Mouse (Mus musculus) bone marrow macrophage, adult 2 months (primary cell): ENCODE results near the gene Foxn3.

ENCODE experiments used
- CTCF ChIP-seq: IDR thresholded peaks from 2 replicates; pipeline ENCODE4 v1.5.1; 2012; ENCODE audit warnings: low read depth, mild to moderate bottlenecking, low read length, moderate library complexity
- POLR2A ChIP-seq: IDR thresholded peaks from 2 replicates; pipeline ENCODE4 v1.6.1; 2012; ENCODE audit warnings: mild to moderate bottlenecking, low read depth, low read length, borderline replicate concordance

DNA sequence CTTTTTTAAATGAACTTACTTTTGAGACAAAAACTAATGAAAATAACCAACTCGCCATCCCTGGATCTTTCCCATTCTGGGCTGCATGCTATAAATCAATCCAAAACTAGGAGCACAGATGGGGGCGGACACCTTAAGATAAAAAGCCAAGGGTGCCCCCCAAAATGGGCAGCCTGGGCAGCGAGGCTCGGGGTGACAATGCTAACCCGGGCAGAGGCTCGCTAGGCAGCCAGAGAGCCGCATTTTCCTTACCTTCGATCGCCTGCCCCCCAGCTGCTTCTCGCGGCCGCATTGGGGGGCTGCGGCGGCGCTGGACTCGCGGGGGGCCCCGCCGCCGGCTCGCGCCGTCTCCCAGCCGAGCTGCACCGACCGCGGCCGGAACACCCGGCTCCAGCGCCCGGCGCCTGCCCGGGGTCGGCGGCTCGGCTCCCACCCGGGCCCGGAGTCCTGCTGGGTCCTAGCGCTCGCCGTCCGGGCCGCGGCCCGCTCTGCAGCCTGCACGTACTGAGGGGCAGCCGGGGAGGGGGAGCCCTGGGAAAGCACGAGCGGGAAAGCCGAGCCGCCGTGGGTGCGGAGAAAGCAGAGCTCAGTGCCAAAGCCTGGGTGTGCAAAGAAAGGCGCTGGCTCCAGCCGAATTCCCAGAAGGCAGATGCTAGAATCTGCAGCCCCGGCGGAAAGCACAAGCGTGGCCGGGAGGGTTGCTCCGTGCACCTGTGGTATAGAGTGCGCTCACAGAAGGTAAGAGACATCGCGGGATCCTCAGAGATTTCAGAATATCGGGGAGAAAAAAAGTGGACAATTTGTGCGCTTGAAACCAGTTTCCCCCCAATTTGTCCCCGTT, at the start of gene Foxn3:
- TF ChIP-seq CTCF (no peak), POLR2A (no peak)
